In genomic region chr5:145116316-145116715, GRCm38 (mm10) we compare ENCODE assay signal across 9 mouse cellular contexts. TPM values are rescaled to one million over a fixed set of nuclear protein-coding genes. Genes with fewer than 3 reads are reported as not detected.
A peak's percentile ranks its signal among the peaks of the same experiment; 100 is the strongest.
DNase-seq lines count a peak whose midpoint lies in the region; ATAC-seq and TF ChIP-seq lines count a peak whose summit lies in the region.
"Had no signal": no experiment of that assay in that cellular context is flagged by ENCODE, and none has a peak within 500 bp of the region (broad histone marks: within the 10 kb centered on the region; RNA-seq: fewer than 3 reads in every experiment).

No protein-coding gene starts in this region.

- peak overlapping the region; percentile 78 for H3K4me2 ChIP-seq in lung, embryonic 14.5 days
- peak overlapping the region; percentile 85 for H3K4me2 ChIP-seq in stomach, embryonic 16.5 days (ENCODE audit: low read depth, low read length)

- H3K27ac ChIP-seq in lung, embryonic 14.5 days (ENCODE audit: low read depth), result peak overlapping the region; percentile 88
- peak overlapping the region; percentile 84 for H3K27ac ChIP-seq in stomach, embryonic 16.5 days (ENCODE audit: low read length)

- H3K4me3 ChIP-seq in lung, embryonic 14.5 days (ENCODE audit: low read depth, low read length), result peak overlapping the region; percentile 3; the same call in 1 of the 2 replicates
- H3K4me3 ChIP-seq in stomach, embryonic 16.5 days (replicated peaks; ENCODE audit: low read length), result peak overlapping the region; percentile 10

- H3K4me1 ChIP-seq in lung, embryonic 14.5 days (ENCODE audit: insufficient read depth), result no peaks in the 10 kb centered on the region
- H3K4me1 ChIP-seq in stomach, embryonic 16.5 days (ENCODE audit: control insufficient read depth, insufficient read depth, low read length), result peaks cover 30% of the 10 kb centered on the region

- H3K9me3 ChIP-seq in lung, embryonic 14.5 days (ENCODE audit: low read depth, low read length), result no peaks in the 10 kb centered on the region
- no peaks in the 10 kb centered on the region for H3K9me3 ChIP-seq in stomach, embryonic 16.5 days (replicated peaks; ENCODE audit: control insufficient read depth, low read length)

- ATAC-seq in lung, embryonic 14.5 days (ENCODE audit: insufficient read depth), result peak; percentile 53
- peak; percentile 49; the same call in 1 of the 2 replicates for ATAC-seq in stomach, embryonic 16.5 days (ENCODE audit: insufficient read depth, low FRiP score)

- TF ChIP-seq CTCF in lung, embryonic 14.5 days (IDR thresholded peaks at IDR 0.05; ENCODE audit: low read depth), result no peak

- DNase-seq in A20 (ENCODE audit: low read depth, low spot score) (peak; percentile 82), MEL-GATA-1-ER (ENCODE audit: extremely low read depth, low read depth) (peak; percentile 92)
- peak; percentile 36 to 57 for DNase-seq in gastrocnemius, adult 8-10 months (ENCODE audit: low spot score in 2 of 2)
- DNase-seq in kidney, adult 11 months, result peak; percentile 81
- DNase-seq in lung, embryonic 14.5 days, result peak; percentile 90
- DNase-seq in left cerebral cortex, adult 9 months (ENCODE audit: low spot score in 2 of 2), result no peak
- DNase-seq in c-Kit-positive CD71-positive TER-119-positive erythroid progenitor cells, embryonic 14.5 days (ENCODE audit: low spot score), result no peak

- H3K9ac ChIP-seq in lung, embryonic 14.5 days, result no peak overlapping the region
- H3K9ac ChIP-seq in stomach, embryonic 16.5 days (ENCODE audit: low read length), result 0 out of 2 replicates have a peak overlapping the region, but pooled peaks have one; percentile 36

- no peaks in the 10 kb centered on the region for H3K27me3 ChIP-seq in lung, embryonic 14.5 days (ENCODE audit: insufficient read depth, low read length)
- H3K27me3 ChIP-seq in stomach, embryonic 16.5 days (ENCODE audit: control insufficient read depth, insufficient read depth, low read length), result no peaks in the 10 kb centered on the region

- H3K36me3 ChIP-seq in lung, embryonic 14.5 days (ENCODE audit: insufficient read depth), result no peaks in the 10 kb centered on the region
- no peaks in the 10 kb centered on the region for H3K36me3 ChIP-seq in stomach, embryonic 16.5 days (ENCODE audit: control insufficient read depth, insufficient read depth, low read length)

- WGBS in lung, embryonic 14.5 days, result 27% methylated on average over 4 of the region's 4 CpGs
- 16% methylated on average over 4 of the region's 4 CpGs for WGBS in stomach, embryonic 16.5 days

RNA-seq across cellular contexts. Expression of gene Arpc1b, which starts 2.3 kb away (rescaled TPM):
- 10 to 100 TPM; 17.1 to 25.0 (median 18.7) TPM for total RNA-seq in gastrocnemius, adult 8-10 months (2022)
- polyA plus RNA-seq in lung, embryonic 14.5 days (2014; fragmentation: Nextera tagmentation; extraction: Ambion mirVana), result 182 and 189 TPM in 2 replicates
- polyA plus RNA-seq in stomach, embryonic 16.5 days (2015; fragmentation: Nextera tagmentation; extraction: Ambion mirVana), result 381 and 399 TPM in 2 replicates

RNA-seq across cellular contexts. Expression of gene Pdap1, which starts 23.7 kb away (rescaled TPM):
- 10 to 100 TPM; 39.8 to 50.9 (median 45.1) TPM for total RNA-seq in gastrocnemius, adult 8-10 months (2022)
- polyA plus RNA-seq in lung, embryonic 14.5 days (2014; fragmentation: Nextera tagmentation; extraction: Ambion mirVana), result 107 and 113 TPM in 2 replicates
- polyA plus RNA-seq in stomach, embryonic 16.5 days (2015; fragmentation: Nextera tagmentation; extraction: Ambion mirVana), result 77.8 and 81.4 TPM in 2 replicates

RNA-seq across cellular contexts. Expression of gene Bud31, which starts 23.8 kb away (rescaled TPM):
- total RNA-seq in gastrocnemius, adult 8-10 months (2022), result 10 to 100 TPM; 46.9 to 59.4 (median 52.6) TPM
- polyA plus RNA-seq in lung, embryonic 14.5 days (2014; fragmentation: Nextera tagmentation; extraction: Ambion mirVana), result 201 and 204 TPM in 2 replicates
- 147 and 167 TPM in 2 replicates for polyA plus RNA-seq in stomach, embryonic 16.5 days (2015; fragmentation: Nextera tagmentation; extraction: Ambion mirVana)

RNA-seq across cellular contexts. Expression of gene Kpna7, which starts 32.5 kb away (rescaled TPM):
- total RNA-seq in gastrocnemius, adult 8-10 months (2022), result not detected
- not detected in 2 replicates for polyA plus RNA-seq in lung, embryonic 14.5 days (2014; fragmentation: Nextera tagmentation; extraction: Ambion mirVana)
- 0.08 and 0.27 TPM in 2 replicates for polyA plus RNA-seq in stomach, embryonic 16.5 days (2015; fragmentation: Nextera tagmentation; extraction: Ambion mirVana)
- total RNA-seq: left cerebral cortex, postnatal 10 days had no signal

RNA-seq across cellular contexts. Expression of gene Arpc1a, which starts 32.7 kb away (rescaled TPM):
- total RNA-seq in gastrocnemius, adult 8-10 months (2022), result 10 to 100 TPM; 23.0 to 27.7 (median 26.2) TPM
- 144 and 148 TPM in 2 replicates for polyA plus RNA-seq in lung, embryonic 14.5 days (2014; fragmentation: Nextera tagmentation; extraction: Ambion mirVana)
- polyA plus RNA-seq in stomach, embryonic 16.5 days (2015; fragmentation: Nextera tagmentation; extraction: Ambion mirVana), result 148 and 155 TPM in 2 replicates

Comparison
In these comparisons a context has a peak if more than half of its experiments do, and no peak if none do; other contexts are left out.
1. DNase-seq: peak in A20 (single experiment), MEL-GATA-1-ER (single experiment), gastrocnemius, adult 8-10 months (2 of 2), kidney, adult 11 months (single experiment) and lung, embryonic 14.5 days (single experiment); none in left cerebral cortex, adult 9 months (0 of 2) and c-Kit-positive CD71-positive TER-119-positive erythroid progenitor cells, embryonic 14.5 days (single experiment).